In the genomic region with DNA sequence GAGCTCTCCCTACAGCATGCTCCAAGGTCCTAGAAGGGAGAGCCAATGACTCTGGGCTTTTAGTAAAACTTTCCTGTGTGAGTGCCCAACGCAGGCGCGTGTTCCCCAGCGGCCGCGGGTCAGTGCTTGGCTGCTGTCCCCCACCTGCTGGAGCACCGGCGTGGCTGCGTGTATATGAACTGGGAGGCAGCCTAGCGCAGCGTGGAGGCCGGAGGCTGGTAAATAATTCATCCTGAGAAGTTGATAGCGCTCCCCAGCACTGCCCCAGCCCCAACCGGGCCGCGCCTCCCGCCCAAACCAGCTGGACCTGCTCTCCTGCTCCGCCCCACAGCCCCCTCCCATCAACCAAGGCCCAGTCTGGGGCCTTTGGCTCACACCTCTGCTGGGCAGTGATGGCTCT, we compare ENCODE assay signal across 10 mouse cellular contexts. TPM values are rescaled to one million over a fixed set of nuclear protein-coding genes. Genes with fewer than 3 reads are reported as not detected.
DNase-seq lines count a peak whose midpoint lies in the region; ATAC-seq and TF ChIP-seq lines count a peak whose summit lies in the region.
"Had no signal": no experiment of that assay in that cellular context is flagged by ENCODE, and none has a peak within 500 bp of the region (broad histone marks: within the 10 kb centered on the region; RNA-seq: fewer than 3 reads in every experiment).

Palm3 (plus strand) TSS at position 376 of the 400 bp plus-strand sequence.

- TF ChIP-seq CTCF in stomach, postnatal 0 days (IDR thresholded peaks at IDR 0.05; ENCODE audit: low read depth) = peak; percentile 37

- no peak for DNase-seq in heart, embryonic 10.5 days (ENCODE audit: low spot score)
- DNase-seq in heart, postnatal 14 days = no peak
- no peak for DNase-seq in midbrain, embryonic 10.5 days (ENCODE audit: low spot score)
- DNase-seq in stomach, postnatal 0 days (ENCODE audit: low spot score) = peak; percentile 84
- no peak for DNase-seq in layer of hippocampus, adult 9-10 months (ENCODE audit: low spot score)
- DNase-seq in gastrocnemius, postnatal 10 days = no peak
- DNase-seq: gastrocnemius, postnatal 36 days had no signal

- no peak for TF ChIP-seq EP300 in stomach, postnatal 0 days (optimal IDR thresholded peaks at IDR 0.05)

- H3K9ac ChIP-seq in midbrain, embryonic 13.5 days (replicated peaks) = no peak within 1 kb of the TSS
- peak within 1 kb of the TSS; percentile 39; the same call in 1 of the 2 replicates for H3K9ac ChIP-seq in kidney, embryonic 15.5 days
- H3K9ac ChIP-seq in stomach, postnatal 0 days (ENCODE audit: low read length) = peak within 1 kb of the TSS; percentile 18; the same call in 1 of the 2 replicates

- H3K27ac ChIP-seq in heart, embryonic 10.5 days = peak within 1 kb of the TSS; percentile 85
- peak within 1 kb of the TSS; percentile 75 for H3K27ac ChIP-seq in midbrain, embryonic 10.5 days (replicated peaks)
- H3K27ac ChIP-seq in midbrain, embryonic 13.5 days = no peak within 1 kb of the TSS
- peak within 1 kb of the TSS; percentile 86 for H3K27ac ChIP-seq in kidney, embryonic 15.5 days
- H3K27ac ChIP-seq in stomach, postnatal 0 days (replicated peaks) = no peak within 1 kb of the TSS

- no peaks in the 10 kb centered on the region for H3K9me3 ChIP-seq in heart, embryonic 10.5 days
- H3K9me3 ChIP-seq in midbrain, embryonic 10.5 days (replicated peaks) = no peaks in the 10 kb centered on the region
- H3K9me3 ChIP-seq in midbrain, embryonic 13.5 days = no peaks in the 10 kb centered on the region
- no peaks in the 10 kb centered on the region for H3K9me3 ChIP-seq in kidney, embryonic 15.5 days (replicated peaks)
- H3K9me3 ChIP-seq in stomach, postnatal 0 days (ENCODE audit: control insufficient read depth, low read length) = no peaks in the 10 kb centered on the region

- peak within 1 kb of the TSS; percentile 41 for H3K4me3 ChIP-seq in heart, embryonic 10.5 days
- peak within 1 kb of the TSS; percentile 21 for H3K4me3 ChIP-seq in midbrain, embryonic 10.5 days
- H3K4me3 ChIP-seq in midbrain, embryonic 13.5 days (replicated peaks) = no peak within 1 kb of the TSS
- peak within 1 kb of the TSS; percentile 40 for H3K4me3 ChIP-seq in kidney, embryonic 15.5 days (replicated peaks)
- no peak within 1 kb of the TSS for H3K4me3 ChIP-seq in stomach, postnatal 0 days (ENCODE audit: low read depth, low read length)

- H3K36me3 ChIP-seq in heart, embryonic 10.5 days = no peaks in the 10 kb centered on the region
- no peaks in the 10 kb centered on the region for H3K36me3 ChIP-seq in midbrain, embryonic 10.5 days
- H3K36me3 ChIP-seq in midbrain, embryonic 13.5 days = no peaks in the 10 kb centered on the region
- H3K36me3 ChIP-seq in kidney, embryonic 15.5 days = no peaks in the 10 kb centered on the region
- no peaks in the 10 kb centered on the region for H3K36me3 ChIP-seq in stomach, postnatal 0 days (ENCODE audit: control insufficient read depth, insufficient read depth, low read length)

- no peak within 1 kb of the TSS for H3K4me2 ChIP-seq in midbrain, embryonic 13.5 days (replicated peaks)
- H3K4me2 ChIP-seq in kidney, embryonic 15.5 days = peak within 1 kb of the TSS; percentile 59
- peak within 1 kb of the TSS; percentile 27 for H3K4me2 ChIP-seq in stomach, postnatal 0 days (replicated peaks; ENCODE audit: low read depth)

- WGBS in heart, embryonic 10.5 days = 7% methylated on average over 18 of the region's 18 CpGs
- WGBS in midbrain, embryonic 10.5 days = 3% methylated on average over 18 of the region's 18 CpGs
- WGBS in midbrain, embryonic 13.5 days = 5% methylated on average over 17 of the region's 18 CpGs
- 3% methylated on average over 17 of the region's 18 CpGs for whole genome bisulfite sequencing in kidney, embryonic 15.5 days
- 13% methylated on average over 18 of the region's 18 CpGs for WGBS in stomach, postnatal 0 days

- intact Hi-C loops in heart, postnatal 14 days (cut with DNase I) = no loop called here

- H3K4me1 ChIP-seq in heart, embryonic 10.5 days = peaks cover 50% of the 10 kb centered on the region
- H3K4me1 ChIP-seq in midbrain, embryonic 10.5 days = peaks cover 36% of the 10 kb centered on the region
- H3K4me1 ChIP-seq in midbrain, embryonic 13.5 days (replicated peaks) = peaks cover 13% of the 10 kb centered on the region
- peaks cover 62% of the 10 kb centered on the region for H3K4me1 ChIP-seq in kidney, embryonic 15.5 days
- H3K4me1 ChIP-seq in stomach, postnatal 0 days (replicated peaks; ENCODE audit: control insufficient read depth, insufficient read depth) = peaks cover 13% of the 10 kb centered on the region

- peaks cover 51% of the 10 kb centered on the region for H3K27me3 ChIP-seq in heart, embryonic 10.5 days (ENCODE audit: insufficient read depth, poor library complexity, severe bottlenecking)
- H3K27me3 ChIP-seq in midbrain, embryonic 10.5 days (ENCODE audit: low read depth, poor library complexity, severe bottlenecking) = peaks cover 64% of the 10 kb centered on the region
- H3K27me3 ChIP-seq in midbrain, embryonic 13.5 days = peaks cover 39% of the 10 kb centered on the region
- peaks cover 13% of the 10 kb centered on the region; the same call in 1 of the 2 replicates for H3K27me3 ChIP-seq in kidney, embryonic 15.5 days
- H3K27me3 ChIP-seq in stomach, postnatal 0 days (ENCODE audit: control insufficient read depth, insufficient read depth, low read length) = peaks cover 2% of the 10 kb centered on the region; the same call in 1 of the 2 replicates

- ATAC-seq in midbrain, embryonic 13.5 days = no peak
- ATAC-seq in kidney, embryonic 15.5 days (replicated peaks; ENCODE audit: low FRiP score) = peak; percentile 86
- peak; percentile 70 for ATAC-seq in stomach, postnatal 0 days (ENCODE audit: low FRiP score, low TSS enrichment)
- ATAC-seq: CD4-positive, CD25-positive, alpha-beta regulatory T cell, adult 4 months had no signal

RNA-seq across cellular contexts. Expression of gene Palm3, which starts in this region (rescaled TPM):
- 4.9 and 7.4 TPM in 2 replicates for polyA plus RNA-seq in heart, embryonic 10.5 days (2016; fragmentation: Nextera tagmentation; extraction: Ambion mirVana)
- total RNA-seq in heart, postnatal 14 days (2021) = under 1 TPM; 0.26 to 0.27 TPM
- polyA plus RNA-seq in midbrain, embryonic 10.5 days (2016; fragmentation: Nextera tagmentation; extraction: Ambion mirVana) = 7.9 and 8.0 TPM in 2 replicates
- polyA plus RNA-seq in midbrain, embryonic 13.5 days (2015; fragmentation: Nextera tagmentation; extraction: Ambion mirVana) = 2.0 and 3.4 TPM in 2 replicates
- polyA plus RNA-seq in kidney, embryonic 15.5 days (2015; fragmentation: Nextera tagmentation; extraction: Ambion mirVana) = 14.8 and 15.1 TPM in 2 replicates
- polyA plus RNA-seq in stomach, postnatal 0 days (2015; fragmentation: Nextera tagmentation; extraction: Ambion mirVana) = 0.96 and 1.3 TPM in 2 replicates
- 1 to 10 TPM in 1 of 2 experiments, under 1 TPM in 1; 0.99 to 1.1 TPM for total RNA-seq in gastrocnemius, postnatal 10 days (2021)

Comparison
In these comparisons a context has a peak if more than half of its experiments do, and no peak if none do; other contexts are left out.
1. H3K27ac ChIP-seq: peak in heart, embryonic 10.5 days (single experiment), midbrain, embryonic 10.5 days (single experiment) and kidney, embryonic 15.5 days (single experiment); none in midbrain, embryonic 13.5 days (single experiment) and stomach, postnatal 0 days (single experiment).
2. H3K4me3 ChIP-seq: peak in heart, embryonic 10.5 days (single experiment), midbrain, embryonic 10.5 days (single experiment) and kidney, embryonic 15.5 days (single experiment); none in midbrain, embryonic 13.5 days (single experiment) and stomach, postnatal 0 days (single experiment).